Mouse (Mus musculus): ENCODE data around the gene Celf5.
"Not testable (repeated sequence)": the region's sequence is repeated elsewhere in the genome, so short reads cannot be mapped to it uniquely, and the experiment has no call there.

Gene Celf5

DNA sequence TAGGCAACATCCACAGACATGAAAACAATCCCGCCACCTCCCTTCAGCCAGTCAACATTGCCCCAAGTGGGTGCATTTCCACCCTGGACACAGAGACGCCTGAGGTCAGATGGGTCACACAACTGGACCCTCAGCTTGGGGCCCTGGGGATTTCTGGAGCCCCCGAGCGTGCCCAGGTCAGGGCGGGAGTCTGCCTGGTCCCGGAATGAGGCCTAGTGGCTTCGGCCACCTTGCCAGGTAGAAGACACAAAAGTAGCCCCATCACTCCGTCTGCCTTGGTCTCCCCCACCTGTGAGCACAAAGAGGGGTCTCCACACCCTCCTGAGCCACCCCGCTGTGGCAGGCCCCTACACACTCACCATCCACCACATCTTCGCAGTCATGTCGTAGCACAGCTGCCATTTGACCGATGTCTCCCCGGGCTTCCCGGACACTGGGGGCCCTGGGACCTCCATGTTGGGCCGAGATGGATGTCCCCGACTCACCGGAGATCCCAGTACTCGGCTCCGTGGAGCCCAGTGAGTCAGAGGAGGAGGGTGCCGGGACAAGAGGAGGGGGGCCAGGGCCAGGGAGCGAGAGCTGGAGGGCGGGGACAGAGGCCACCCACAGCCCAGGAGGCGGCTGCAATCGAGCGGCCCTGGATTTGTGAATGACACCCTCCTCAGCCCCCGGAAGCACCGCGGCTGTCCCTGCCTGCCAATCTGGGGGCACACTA is 27.2 kb downstream of the Celf5 start, which contains the start of gene Nfic:
Gene Nfic (minus strand): TSS at position 455 of the 715 bp plus-strand sequence.
- in situ Hi-C loops (cut with MseI, MboI) = no loop called here

DNA sequence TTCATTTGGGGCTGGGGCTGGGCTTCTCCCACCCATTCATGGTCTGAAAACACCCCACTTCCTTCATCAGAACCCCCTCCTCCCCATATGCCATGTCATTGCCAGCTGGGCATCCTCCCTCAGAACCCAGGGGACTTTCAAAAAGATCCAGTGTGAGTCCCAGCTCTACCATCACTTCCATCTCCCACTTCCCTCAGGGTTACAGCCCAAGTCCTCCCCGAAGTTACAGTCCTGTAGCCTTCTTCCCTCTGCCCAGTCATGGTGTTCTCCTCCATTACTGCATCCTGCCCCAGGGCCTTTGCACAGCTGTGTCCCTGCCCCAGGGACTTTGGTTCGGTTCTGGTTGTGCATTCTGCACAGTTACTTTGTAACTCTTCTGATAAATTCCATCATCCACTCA is 28.4 kb downstream of the Celf5 start:
- in situ Hi-C loops (cut with MseI, MboI) = loop anchor here (5.0 kb wide), 1 partner anchor 62 kb away; the partner anchor contains the start of gene Smim24 (in 2 of the 2)

DNA sequence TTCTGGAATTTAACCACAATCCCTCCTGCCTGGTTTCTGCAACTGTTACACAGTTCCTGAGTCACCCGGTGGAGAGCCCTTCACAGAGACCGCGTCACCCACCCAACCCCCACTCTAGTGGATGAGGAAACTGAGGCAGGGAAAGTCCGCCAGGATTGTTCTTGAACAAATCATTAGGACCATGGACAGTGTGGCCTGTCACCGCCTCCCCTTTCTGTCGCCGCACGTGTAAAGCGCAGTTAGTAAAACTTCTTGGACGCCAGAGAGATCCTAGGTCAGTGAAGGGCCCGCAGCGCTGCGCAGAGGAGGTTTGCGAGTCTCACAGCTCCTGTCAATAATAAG is 29.6 kb downstream of the Celf5 start:
- in situ Hi-C loops (cut with MseI, MboI) = loop anchor here (5.0 kb wide), 1 partner anchor 61 kb away; the partner anchor contains the start of gene Smim24 (in 2 of the 2)

DNA sequence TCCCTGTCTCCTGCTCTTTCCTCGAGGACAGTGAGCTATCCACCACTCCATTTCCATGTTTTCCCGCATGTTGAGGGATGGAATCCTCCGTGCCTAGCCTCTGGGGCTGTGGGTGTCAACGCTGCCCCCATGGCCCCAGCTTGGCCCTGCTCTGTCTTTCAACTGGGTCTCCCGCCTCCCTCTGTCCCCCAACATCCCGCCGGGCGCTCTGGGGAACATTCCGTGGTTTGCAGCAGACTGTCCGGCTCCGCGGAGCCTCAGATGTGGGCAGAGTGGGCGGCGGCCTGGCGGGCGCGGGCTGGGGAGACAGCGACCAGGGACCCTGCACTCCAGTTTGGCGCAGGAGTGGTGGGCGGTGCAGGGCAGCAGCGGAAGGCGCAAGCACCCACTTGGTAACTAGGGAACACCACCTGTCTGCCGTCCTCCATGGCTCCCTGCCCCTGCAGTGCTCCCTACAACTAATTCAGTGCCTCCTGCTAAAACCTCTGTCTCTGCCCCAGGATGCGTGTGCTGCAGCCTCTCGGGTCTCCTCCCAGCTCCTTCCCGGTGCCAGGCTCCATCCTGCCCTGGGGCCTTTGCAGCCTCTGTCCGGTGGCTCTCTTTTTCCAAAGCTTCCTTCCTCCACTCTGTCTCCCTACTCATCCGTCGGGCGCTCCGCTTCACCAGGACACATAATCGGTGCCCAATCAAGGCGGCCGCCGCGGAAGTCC is 30.1 kb downstream of the Celf5 start:
- in situ Hi-C loops (cut with MseI, MboI) = loop anchor here (5.0 kb wide), 1 partner anchor 60 kb away; the partner anchor contains the start of gene Smim24 (in 2 of the 2)

DNA sequence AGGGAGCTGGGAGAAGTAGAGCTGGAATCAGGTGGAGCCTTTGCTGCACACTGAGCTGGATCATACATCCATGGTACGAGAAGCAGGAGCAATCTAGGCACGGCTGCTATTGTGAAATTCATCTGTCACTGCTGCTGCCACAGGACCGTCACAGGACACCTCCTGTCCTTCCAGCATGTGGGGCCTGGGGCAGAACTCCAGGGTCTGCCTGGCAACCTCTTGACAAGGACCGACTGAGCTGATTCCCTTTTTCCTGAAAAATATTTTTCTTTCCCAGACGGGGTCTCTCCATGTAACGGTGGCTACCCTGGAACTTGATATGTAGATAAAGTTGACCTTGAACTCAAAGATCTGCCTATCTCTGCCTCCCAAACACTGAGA is 31.2 kb downstream of the Celf5 start:
- in situ Hi-C loops (cut with MseI, MboI) = loop anchor here (5.0 kb wide), 1 partner anchor 59 kb away; the partner anchor contains the start of gene Smim24 (in 2 of the 2)

DNA sequence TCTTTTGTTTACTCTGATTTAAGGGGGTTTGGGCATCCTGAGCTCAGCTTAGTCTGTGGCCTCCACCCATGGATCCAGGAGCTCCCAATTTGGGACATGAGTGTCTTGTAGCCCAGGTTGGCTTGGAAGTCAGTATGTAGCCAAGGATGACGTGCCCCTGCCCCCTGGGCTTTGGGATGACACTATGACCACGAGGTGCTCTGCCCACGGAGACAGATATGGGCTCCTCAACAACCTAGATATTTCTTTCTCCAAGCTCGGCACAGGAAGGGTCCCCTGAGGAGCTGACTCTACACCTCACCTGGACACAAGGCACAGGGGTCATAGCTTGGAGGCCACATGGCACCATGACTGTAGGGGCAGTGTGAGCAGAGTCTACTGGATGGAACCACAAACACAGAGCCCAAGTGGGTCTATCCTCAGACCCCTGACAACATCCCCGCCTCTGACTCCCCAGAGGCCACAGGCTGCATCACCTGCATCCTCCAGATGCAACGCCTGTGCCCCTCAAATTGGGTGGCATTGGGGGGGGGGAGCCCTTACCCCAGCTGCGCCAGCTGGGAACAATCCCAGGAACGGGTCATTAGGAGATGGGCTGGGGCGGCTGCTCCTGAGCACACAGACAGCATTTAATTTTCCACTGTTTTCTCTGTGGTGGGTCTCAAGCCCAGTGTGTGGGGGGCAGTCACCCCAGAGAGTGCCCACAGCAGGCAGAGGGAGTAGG is 31.7 kb downstream of the Celf5 start:
- in situ Hi-C loops (cut with MseI, MboI) = loop anchor here (5.0 kb wide), 1 partner anchor 59 kb away; the partner anchor contains the start of gene Smim24 (in 2 of the 2)

DNA sequence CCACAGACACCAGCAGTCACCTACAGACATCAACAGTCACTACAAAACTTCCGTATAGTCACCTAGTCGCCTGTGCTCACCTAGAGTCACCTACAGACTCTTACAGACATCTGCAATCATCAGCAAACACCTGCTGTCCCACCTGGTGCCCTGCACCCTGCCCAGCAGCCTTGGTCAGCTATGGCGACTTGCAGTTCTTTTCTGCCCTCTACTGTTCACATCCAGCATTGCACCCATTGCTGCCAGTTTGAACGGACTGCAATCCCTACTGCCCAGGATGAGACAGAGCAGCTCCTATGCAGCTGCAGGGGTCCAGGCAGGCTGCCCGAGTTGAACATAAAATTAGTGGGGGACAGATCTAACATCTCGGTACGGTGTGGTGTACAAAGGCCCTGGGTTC is 32.4 kb downstream of the Celf5 start:
- in situ Hi-C loops (cut with MseI, MboI) = loop anchor here (5.0 kb wide), 1 partner anchor 58 kb away; the partner anchor contains the start of gene Smim24 (in 2 of the 2)

DNA sequence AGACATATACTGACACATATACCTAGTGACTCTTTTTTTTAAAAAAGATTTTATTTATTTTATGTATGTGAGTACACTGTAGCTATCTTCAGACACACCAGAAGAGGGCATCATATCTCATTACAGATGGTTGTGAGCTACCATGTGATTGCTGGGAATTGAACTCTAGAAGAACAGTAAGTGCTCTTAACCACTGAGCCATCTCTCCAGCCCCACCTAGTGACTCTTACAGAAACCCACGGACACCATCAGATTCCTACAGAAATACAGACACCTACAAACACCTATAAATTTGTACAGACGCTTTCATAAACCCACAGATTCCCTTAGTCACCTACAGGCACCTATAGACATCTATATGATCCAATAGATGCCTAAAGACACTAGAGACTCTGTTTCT is 37.0 kb downstream of the Celf5 start:
- in situ Hi-C loops (cut with MseI, MboI) = not testable (repeated sequence)

DNA sequence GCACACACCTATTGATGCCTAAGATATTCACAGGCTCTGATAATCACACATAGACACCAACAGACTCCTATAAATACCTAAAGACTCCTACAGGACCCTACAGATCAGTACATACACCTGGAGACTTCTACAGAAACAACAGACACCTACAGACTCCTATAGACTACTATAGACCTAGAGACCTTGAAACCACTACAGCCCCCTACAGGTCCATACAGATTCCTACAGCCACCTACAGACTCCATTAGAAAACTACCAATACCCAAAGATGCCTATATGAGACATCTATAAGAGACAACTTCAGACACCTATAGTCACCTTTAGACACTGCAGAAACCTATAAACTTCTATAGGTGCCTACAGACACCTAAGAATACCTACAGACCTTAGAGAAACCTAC is 41.5 kb downstream of the Celf5 start:
- in situ Hi-C loops (cut with MseI, MboI) = no loop called here

DNA sequence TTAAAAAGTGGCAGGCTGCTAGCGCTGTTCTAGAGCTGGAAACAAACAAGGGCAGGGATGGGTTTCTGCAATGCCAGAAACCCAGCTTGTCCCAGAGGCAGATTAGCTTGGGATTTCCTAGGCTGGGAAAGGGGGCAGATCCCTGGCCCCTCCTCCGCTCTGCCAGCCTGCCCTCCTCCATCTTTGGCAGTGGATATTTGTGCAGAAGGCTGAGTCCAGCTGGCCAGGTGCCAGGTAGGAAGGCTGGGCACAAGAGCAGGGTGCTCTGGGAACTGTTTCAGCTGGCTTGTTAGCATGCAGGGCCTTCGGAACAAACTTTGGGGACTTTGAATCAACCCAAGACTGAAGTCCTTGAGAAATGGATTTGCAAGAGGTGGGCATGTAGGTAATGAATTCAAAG is 47.1 kb downstream of the Celf5 start:
- in situ Hi-C loops (cut with MseI, MboI) = no loop called here

DNA sequence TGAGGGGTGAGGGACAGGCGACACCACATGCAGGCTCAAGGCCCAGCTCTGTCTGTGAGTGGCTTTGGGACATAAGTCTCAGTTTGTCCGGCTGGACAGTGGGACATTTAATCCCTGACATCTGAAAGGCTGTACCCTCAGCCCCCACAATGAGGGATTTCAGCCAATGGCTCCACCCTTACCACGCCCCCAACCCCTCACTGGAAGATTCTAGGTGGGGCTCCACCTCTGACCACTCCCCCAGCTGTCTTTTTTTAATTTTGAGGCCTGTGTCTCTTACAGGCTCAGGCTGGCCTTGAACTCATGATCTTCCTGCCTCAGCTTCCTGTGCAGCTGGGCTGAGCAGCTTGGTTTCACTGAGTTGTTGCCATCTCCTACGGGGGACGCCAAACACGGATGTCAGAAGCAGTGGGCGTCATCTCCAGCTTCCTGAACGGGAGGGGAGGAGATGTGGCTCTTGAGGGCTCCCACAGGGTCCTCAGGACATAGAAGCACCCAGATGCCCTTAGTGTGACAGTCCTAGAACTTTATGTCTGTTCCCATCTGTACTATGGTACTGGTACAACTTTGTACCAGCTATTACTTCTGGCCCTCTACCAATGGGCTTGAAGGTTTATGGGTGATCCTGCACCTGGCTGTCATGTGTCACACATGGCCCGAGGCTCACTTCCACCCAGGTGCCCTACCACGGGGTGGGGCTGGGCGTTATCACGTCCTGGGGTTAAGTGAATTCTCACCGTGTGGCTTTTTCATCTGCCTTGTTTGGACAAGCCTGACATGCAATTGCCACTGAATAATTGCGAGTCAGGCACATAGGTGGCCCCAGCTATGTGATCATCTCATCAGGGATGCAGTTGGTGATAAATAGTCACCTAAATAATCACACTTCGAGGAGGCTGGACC is 47.9 kb downstream of the Celf5 start:
- in situ Hi-C loops (cut with MseI, MboI) = no loop called here

DNA sequence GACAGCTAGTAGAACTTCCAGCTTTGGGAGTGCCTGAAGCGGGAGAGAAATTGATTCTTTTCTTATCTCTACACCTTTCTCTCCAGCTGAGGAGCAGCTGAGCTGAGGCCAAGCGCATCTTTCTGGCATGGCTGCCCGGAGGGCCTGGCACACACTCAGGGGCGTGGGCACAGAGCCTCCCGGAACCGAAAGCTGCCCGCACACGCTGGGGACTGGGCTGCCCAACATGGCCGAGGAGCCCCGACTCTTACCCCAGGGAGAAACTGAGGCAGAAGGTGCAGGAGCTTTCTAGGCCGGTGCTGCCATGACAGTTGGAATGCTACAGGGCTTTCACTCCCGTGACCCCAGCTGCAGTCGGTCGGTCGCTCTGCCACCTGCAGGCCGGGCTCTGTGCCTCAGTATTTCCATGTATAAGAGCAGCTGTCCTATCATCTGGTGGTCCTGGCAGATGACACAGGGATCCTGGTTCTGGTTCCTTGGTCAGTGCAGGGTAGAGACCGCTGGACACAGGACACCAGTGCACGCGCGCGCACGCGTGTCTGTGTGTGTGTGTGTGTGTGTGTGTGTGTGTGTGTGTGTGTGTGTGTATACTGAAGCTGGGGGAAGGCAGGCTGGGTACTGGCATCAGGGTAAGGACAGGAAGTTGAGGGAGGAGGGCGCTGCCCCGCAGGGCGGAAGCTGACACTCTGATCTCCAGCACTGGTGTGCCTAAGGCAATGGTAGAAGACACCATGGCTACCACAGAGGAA is 48.8 kb downstream of the Celf5 start:
- in situ Hi-C loops (cut with MseI, MboI) = no loop called here

DNA sequence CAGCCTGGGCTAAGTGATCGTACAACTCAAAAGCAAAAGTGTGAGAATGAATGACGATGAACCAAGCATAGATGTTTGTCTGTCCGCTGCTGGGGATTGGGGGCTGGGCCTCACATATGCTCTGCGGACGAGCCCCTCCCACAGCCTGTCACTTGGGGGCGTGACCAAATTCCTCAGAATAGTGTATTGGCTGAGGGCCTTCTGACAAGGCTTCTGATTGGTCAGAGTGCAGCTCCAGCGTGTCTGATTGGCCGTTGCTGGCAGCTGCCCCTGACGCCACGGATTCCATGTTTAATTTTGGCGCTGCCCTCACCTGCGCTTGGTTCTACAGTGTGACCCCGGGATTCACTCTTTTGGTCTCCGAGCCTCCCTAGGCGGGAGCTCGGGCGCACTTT is 49.6 kb downstream of the Celf5 start:
- in situ Hi-C loops (cut with MseI, MboI) = no loop called here

DNA sequence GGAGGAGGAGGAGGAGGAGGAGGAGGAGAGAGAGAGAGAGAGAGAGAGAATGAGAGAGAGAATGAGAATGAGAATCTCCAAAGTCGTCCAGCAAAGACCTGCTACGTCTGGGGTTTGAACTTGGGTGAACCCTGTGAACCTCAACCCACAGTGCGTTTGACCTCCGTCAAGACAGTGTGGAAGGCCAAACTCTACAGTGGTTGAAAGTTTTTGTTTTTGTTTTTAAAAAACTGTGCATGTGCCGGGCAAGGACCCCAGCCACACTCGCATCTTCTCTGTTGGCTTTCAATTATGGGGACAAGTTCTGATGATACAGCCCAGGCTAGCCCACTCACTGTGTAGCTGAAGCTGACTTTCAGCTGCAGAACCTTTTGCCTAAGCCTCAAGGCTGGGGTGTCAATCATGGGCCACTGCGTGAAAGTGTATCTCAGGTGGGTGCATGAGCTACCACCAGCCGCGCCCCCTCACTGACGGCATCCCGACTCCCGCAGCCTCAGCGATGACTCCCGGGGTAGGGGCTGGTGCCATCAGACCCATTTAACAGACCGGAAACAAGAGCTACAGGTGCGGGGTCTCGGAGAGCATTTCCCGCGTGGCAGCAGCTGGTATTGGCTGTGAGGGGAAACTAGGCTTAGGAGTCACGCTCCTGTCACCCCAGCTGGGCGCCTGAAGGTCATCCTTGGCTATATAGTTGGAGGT is 50.2 kb downstream of the Celf5 start:
- in situ Hi-C loops (cut with MseI, MboI) = no loop called here

DNA sequence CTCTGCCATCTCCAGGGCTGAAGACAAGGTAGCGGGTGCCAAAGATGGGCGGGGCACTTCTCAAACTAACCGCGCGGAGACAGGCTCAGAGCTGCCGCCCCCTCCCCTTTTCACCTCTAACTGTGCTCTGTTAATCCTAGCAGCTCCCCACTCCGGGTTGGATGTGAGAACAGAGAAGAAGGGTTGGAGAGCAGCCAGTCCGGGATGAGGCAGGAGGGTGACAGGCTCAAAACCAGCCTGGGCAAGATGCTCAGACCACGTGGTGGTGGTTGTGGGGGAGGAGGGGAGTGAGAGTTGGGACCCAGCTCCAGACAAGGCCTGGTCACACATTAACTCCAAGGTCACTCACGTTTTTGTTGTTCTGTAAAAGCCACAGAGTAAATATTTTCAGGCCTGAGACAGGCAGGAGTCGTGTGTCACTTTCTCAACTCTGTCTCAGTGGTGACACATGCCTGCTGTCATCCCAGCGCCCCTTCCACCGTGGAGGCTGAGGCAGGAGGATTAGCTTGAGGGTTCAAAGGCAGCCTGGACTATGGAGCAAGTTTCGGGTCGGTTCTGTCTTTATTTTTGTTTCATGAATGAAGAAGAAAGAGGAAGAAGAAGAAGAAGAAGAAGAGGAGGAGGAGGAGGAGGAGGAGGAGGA is 50.9 kb downstream of the Celf5 start:
- in situ Hi-C loops (cut with MseI, MboI) = no loop called here

DNA sequence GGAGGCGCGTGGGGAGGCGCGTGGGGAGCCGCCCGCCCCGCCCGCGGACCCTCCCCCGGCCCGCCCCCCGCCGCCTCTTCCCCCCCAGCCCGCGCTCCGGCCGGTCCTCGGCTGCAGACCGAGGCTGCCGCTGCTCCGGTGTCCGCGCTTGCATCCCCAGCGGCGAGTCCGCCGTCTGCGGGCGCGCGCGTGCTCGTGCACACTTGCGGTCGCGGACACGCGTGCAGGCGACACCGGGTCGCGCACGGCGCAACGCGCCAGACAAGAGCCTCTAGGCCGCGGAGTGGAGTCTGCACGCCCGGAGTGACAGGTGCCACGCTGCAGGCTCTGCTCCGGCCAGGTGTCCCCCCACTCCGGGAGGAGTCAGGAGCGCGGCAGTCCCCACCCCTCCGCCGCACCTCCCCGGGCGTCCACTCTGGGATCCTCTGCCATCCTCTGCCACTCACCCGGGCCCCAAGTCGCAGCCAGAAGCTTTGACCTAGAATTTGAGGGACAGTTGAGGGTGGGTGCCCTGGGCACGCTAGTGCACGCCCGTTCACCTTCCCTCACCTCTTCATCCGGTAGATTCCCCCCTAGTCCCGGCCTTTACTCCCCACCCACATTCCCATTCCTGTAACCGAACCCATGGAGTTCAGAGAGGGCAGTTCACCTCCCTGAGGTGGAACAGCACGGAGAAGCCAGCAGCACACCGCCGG is 51.5 kb downstream of the Celf5 start:
- in situ Hi-C loops (cut with MseI, MboI) = no loop called here

DNA sequence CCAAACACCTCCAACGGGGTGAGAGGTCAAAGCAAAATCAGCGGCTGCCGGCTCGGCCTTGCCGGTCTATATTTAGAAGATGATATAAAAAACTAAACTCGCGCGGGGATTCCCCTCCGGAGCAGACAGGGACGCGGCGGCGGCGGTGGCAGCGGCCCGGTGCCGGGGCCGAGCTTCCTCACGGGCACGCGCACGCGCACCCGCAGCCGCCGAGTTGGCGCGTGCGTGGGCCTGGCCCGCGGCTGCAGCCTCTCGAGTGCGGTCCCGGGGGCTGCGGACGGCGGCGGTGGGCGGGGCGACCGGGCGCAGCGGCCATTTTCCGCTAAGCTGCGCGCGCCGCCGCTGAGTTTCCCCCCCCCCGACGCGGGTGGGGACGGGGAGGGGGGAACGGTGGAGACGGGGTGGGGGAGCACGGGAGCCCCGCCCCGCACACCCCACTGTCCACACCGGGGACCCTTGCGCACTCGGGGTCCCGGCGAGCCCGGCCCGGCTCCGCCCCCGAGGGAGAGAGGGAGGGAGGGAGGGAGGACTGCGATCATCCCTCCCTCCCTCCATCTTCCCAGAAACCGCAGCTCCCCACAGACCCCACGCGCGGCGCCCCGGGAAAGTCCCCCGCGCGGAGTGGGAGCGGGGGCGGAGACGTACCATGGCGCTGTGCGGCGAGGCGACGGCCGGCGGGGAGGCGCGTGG is 52.2 kb downstream of the Celf5 start:
- in situ Hi-C loops (cut with MseI, MboI) = no loop called here

DNA sequence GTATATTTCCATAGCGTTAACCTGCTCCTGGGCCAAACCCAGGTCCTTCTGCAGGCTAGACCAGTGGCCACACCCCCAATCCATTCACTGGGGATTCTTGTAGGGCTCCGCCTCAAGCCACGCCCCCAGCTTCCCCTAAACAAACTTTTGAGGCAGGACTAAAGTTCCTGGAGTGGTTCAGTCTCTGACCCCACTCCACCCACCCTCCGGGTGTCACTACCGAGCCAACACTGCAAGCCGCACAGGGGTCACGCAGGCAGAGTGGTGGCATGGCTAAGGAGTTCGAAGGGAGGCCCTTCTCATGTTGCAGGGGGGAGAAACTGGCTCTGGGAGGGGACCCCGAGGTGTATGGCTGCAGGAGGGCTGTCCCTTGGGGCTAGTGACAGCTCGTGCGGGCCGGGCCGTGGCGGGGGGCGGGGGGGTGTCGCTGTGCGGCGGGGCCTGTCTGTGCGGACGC is 52.9 kb downstream of the Celf5 start:
- in situ Hi-C loops (cut with MseI, MboI) = no loop called here

Measured in mouse trophoblast stem cell (cell line).